Mouse (Mus musculus): ENCODE results near the gene Kank1. TPM values are rescaled to one million over a fixed set of nuclear protein-coding genes. Genes with fewer than 3 reads are reported as not detected.
"Not testable (repeated sequence)": the region's sequence is repeated elsewhere in the genome, so short reads cannot be mapped to it uniquely, and the experiment has no call there.

The Kank1 gene
- polyA plus RNA-seq, 1 experiment from 2014 or later: 23.0 TPM

GRCm38 (mm10) chr19:25460760-25461159, 224.0 kb downstream of the Kank1 start:
- H3K4me1 ChIP-seq: no peaks in the 10 kb centered on the region
- H3K9me3 ChIP-seq: no peaks in the 10 kb centered on the region
- no peaks in the 10 kb centered on the region for H3K27me3 ChIP-seq (replicated peaks)
- H3K4me3 ChIP-seq (replicated peaks): no peak overlapping the region
- H3K27ac ChIP-seq: no peak overlapping the region
- no peaks in the 10 kb centered on the region for H3K36me3 ChIP-seq
- ATAC-seq (ENCODE audit: insufficient read depth, low FRiP score, low read depth): no peak
- no peak overlapping the region for H3K9ac ChIP-seq
- no peak overlapping the region for H3K4me2 ChIP-seq
- 88% methylated on average over 8 of the region's 8 CpGs for WGBS

GRCm38 (mm10) chr19:25461553-25462320, 225.0 kb downstream of the Kank1 start:
- Histone ChIP-seq H3K4me2 (no peak overlapping the region), H3K27ac (no peak overlapping the region), H3K4me1 (no peaks in the 10 kb centered on the region), H3K4me3 (replicated peaks) (no peak overlapping the region), H3K9ac (no peak overlapping the region), H3K9me3 (no peaks in the 10 kb centered on the region), H3K27me3 (replicated peaks) (no peaks in the 10 kb centered on the region), H3K36me3 (no peaks in the 10 kb centered on the region)
- WGBS: 71% methylated on average over 20 of the region's 20 CpGs
- ATAC-seq (ENCODE audit: insufficient read depth, low FRiP score, low read depth): no peak

GRCm38 (mm10) chr19:25475806-25476205, 239.0 kb downstream of the Kank1 start:
- not testable (repeated sequence) for H3K4me2 ChIP-seq; H3K4me3 ChIP-seq (replicated peaks); ATAC-seq (ENCODE audit: insufficient read depth, low FRiP score, low read depth); H3K9ac ChIP-seq; H3K9me3 ChIP-seq; H3K36me3 ChIP-seq; H3K27me3 ChIP-seq (replicated peaks); H3K27ac ChIP-seq; H3K4me1 ChIP-seq
- 62% methylated on average over 4 of the region's 4 CpGs for WGBS

GRCm38 (mm10) chr19:25479152-25479669, 242.4 kb downstream of the Kank1 start:
- no peak for ATAC-seq (ENCODE audit: insufficient read depth, low FRiP score, low read depth)
- H3K36me3 ChIP-seq: no peaks in the 10 kb centered on the region
- no peak overlapping the region for H3K27ac ChIP-seq
- H3K9me3 ChIP-seq: no peaks in the 10 kb centered on the region
- H3K27me3 ChIP-seq (replicated peaks): no peaks in the 10 kb centered on the region
- H3K9ac ChIP-seq: no peak overlapping the region
- H3K4me3 ChIP-seq (replicated peaks): no peak overlapping the region
- no peaks in the 10 kb centered on the region for H3K4me1 ChIP-seq
- no peak overlapping the region for H3K4me2 ChIP-seq
- WGBS: 84% methylated on average over 5 of the region's 5 CpGs

- Histone ChIP-seq H3K4me2 (no peak overlapping the region), H3K36me3 (no peaks in the 10 kb centered on the region), H3K9ac (no peak overlapping the region), H3K27ac (no peak overlapping the region), H3K4me1 (no peaks in the 10 kb centered on the region), H3K27me3 (replicated peaks) (0 out of 2 replicates have a peak, but pooled peaks cover under 1% of the 10 kb centered on the region), H3K9me3 (no peaks in the 10 kb centered on the region), H3K4me3 (replicated peaks) (no peak overlapping the region)
- 81% methylated on average over 6 of the region's 6 CpGs for WGBS
- ATAC-seq (ENCODE audit: insufficient read depth, low FRiP score, low read depth): no peak
These were observed 244.0 kb downstream of the Kank1 start for GRCm38 (mm10) chr19:25480820-25481219.

Other genes starting within 250 kb of the Kank1 start
- 6.0 and 6.9 TPM in 2 replicates for gene Dock8, start 237.4 kb upstream of the Kank1 start, polyA plus RNA-seq (2015; fragmentation: Nextera tagmentation; extraction: Ambion mirVana)